Mouse (Mus musculus) right cerebral cortex, postnatal 25 days (tissue): ENCODE results near the gene Mycbp2.

Experiments
- DNase-seq: peaks from one replicate; pipeline ENCODE4 v3.0.0; 2022

Gene Mycbp2

GRCm38 (mm10) chr14:103100296-103100695 is 246.3 kb downstream of the Mycbp2 start:
- no peak for DNase-seq

- DNase-seq, result peak; percentile 83
These were observed 247.2 kb downstream of the Mycbp2 start, which contains the start of gene Fbxl3 for GRCm38 (mm10) chr14:103099238-103099933. TSS of gene Fbxl3 (minus strand) at chr14:103099566.

- DNase-seq, result peak; percentile 83
These were observed 247.9 kb downstream of the Mycbp2 start for GRCm38 (mm10) chr14:103098587-103099235.

- DNase-seq, result no peak
These were observed 248.4 kb downstream of the Mycbp2 start for GRCm38 (mm10) chr14:103098213-103098586.

GRCm38 (mm10) chr14:103096621-103097020 is 250.0 kb downstream of the Mycbp2 start:
- DNase-seq, result no peak

GRCm38 (mm10) chr14:103095826-103096225 is 250.8 kb downstream of the Mycbp2 start:
- no peak for DNase-seq

GRCm38 (mm10) chr14:103095036-103095435 is 251.6 kb downstream of the Mycbp2 start:
- no peak for DNase-seq

GRCm38 (mm10) chr14:103093670-103094069 is 252.9 kb downstream of the Mycbp2 start:
- no peak for DNase-seq

- DNase-seq, result no peak
These were observed 253.4 kb downstream of the Mycbp2 start for GRCm38 (mm10) chr14:103093236-103093635.

GRCm38 (mm10) chr14:103088624-103089023 is 258.0 kb downstream of the Mycbp2 start:
- DNase-seq, result no peak

- DNase-seq, result no peak
These were observed 258.8 kb downstream of the Mycbp2 start for GRCm38 (mm10) chr14:103087846-103088245.

GRCm38 (mm10) chr14:103086671-103087324 is 259.8 kb downstream of the Mycbp2 start:
- no peak for DNase-seq

- DNase-seq, result no peak
These were observed 260.6 kb downstream of the Mycbp2 start for GRCm38 (mm10) chr14:103085840-103086533.

GRCm38 (mm10) chr14:103079209-103079977 is 267.2 kb downstream of the Mycbp2 start:
- DNase-seq, result no peak

- no peak for DNase-seq
These were observed 268.4 kb downstream of the Mycbp2 start for GRCm38 (mm10) chr14:103078006-103078912.

GRCm38 (mm10) chr14:103077272-103078005 is 269.2 kb downstream of the Mycbp2 start:
- DNase-seq, result no peak

- DNase-seq, result no peak
These were observed 271.4 kb downstream of the Mycbp2 start for GRCm38 (mm10) chr14:103075166-103075565.

GRCm38 (mm10) chr14:103073825-103074224 is 272.8 kb downstream of the Mycbp2 start:
- no peak for DNase-seq

GRCm38 (mm10) chr14:103072731-103073130 is 273.9 kb downstream of the Mycbp2 start:
- no peak for DNase-seq

- no peak for DNase-seq
These were observed 275.1 kb downstream of the Mycbp2 start for GRCm38 (mm10) chr14:103071471-103071870.

- no peak for DNase-seq
These were observed 275.8 kb downstream of the Mycbp2 start for GRCm38 (mm10) chr14:103070790-103071189.
